Mouse (Mus musculus): ENCODE measurements around the gene Lin7c. TPM values are rescaled to one million over a fixed set of nuclear protein-coding genes. Genes with fewer than 3 reads are reported as not detected.

Gene Lin7c
- total and polyA plus RNA-seq, 2 experiments from 2014 or later: 28.1 to 28.2 TPM

GRCm38 (mm10) chr2:109942810-109943570, 52.3 kb downstream of the Lin7c start:
- Histone ChIP-seq H3K36me3 (replicated peaks; ENCODE audit: control insufficient read depth, insufficient read depth, low read length) (no peaks in the 10 kb centered on the region), H3K9me3 (replicated peaks; ENCODE audit: control insufficient read depth, low read length) (no peaks in the 10 kb centered on the region), H3K27ac (ENCODE audit: low read depth) (no peak overlapping the region), H3K4me2 (ENCODE audit: low read depth, low read length) (no peak overlapping the region), H3K9ac (replicated peaks; ENCODE audit: low read depth, low read length) (no peak overlapping the region), H3K4me1 (ENCODE audit: control insufficient read depth, insufficient read depth) (peaks cover 31% of the 10 kb centered on the region), H3K4me3 (ENCODE audit: low read depth, low read length) (no peak overlapping the region), H3K27me3 (ENCODE audit: control insufficient read depth, insufficient read depth, low read length) (no peaks in the 10 kb centered on the region)
- ATAC-seq (ENCODE audit: insufficient read depth, low read depth) (no peak), DNase-seq (ENCODE audit: low spot score) (no peak)
- 87% methylated on average over 8 of the region's 8 CpGs for WGBS
- no peak for TF ChIP-seq EP300 (IDR thresholded peaks at IDR 0.05; ENCODE audit: low read depth)
- no peak for TF ChIP-seq CTCF (IDR thresholded peaks at IDR 0.05; ENCODE audit: low read depth)

- DNase-seq (ENCODE audit: low spot score): peak; percentile 84
- no peaks in the 10 kb centered on the region for H3K27me3 ChIP-seq (ENCODE audit: control insufficient read depth, insufficient read depth, low read length)
- 24% methylated on average over 9 of the region's 9 CpGs for WGBS
- H3K4me2 ChIP-seq (ENCODE audit: low read depth, low read length): peak overlapping the region; percentile 27; the same call in 1 of the 2 replicates
- 0 out of 2 replicates have a peak, but pooled peaks have one; percentile 84 for TF ChIP-seq EP300 (IDR thresholded peaks at IDR 0.05; ENCODE audit: low read depth)
- no peak for TF ChIP-seq CTCF (IDR thresholded peaks at IDR 0.05; ENCODE audit: low read depth)
- H3K4me1 ChIP-seq (ENCODE audit: control insufficient read depth, insufficient read depth): peaks cover 31% of the 10 kb centered on the region
- no peaks in the 10 kb centered on the region for H3K36me3 ChIP-seq (replicated peaks; ENCODE audit: control insufficient read depth, insufficient read depth, low read length)
- no peaks in the 10 kb centered on the region for H3K9me3 ChIP-seq (replicated peaks; ENCODE audit: control insufficient read depth, low read length)
- no peak overlapping the region for H3K4me3 ChIP-seq (ENCODE audit: low read depth, low read length)
- no peak overlapping the region for H3K9ac ChIP-seq (replicated peaks; ENCODE audit: low read depth, low read length)
- peak; percentile 93 for ATAC-seq (ENCODE audit: insufficient read depth, low read depth)
- peak overlapping the region; percentile 79 for H3K27ac ChIP-seq (ENCODE audit: low read depth)
Observed at GRCm38 (mm10) chr2:109944995-109945394, 54.3 kb downstream of the Lin7c start.

GRCm38 (mm10) chr2:109945532-109945931, 54.9 kb downstream of the Lin7c start:
- 57% methylated on average over 4 of the region's 4 CpGs for WGBS
- Histone ChIP-seq H3K36me3 (replicated peaks; ENCODE audit: control insufficient read depth, insufficient read depth, low read length) (no peaks in the 10 kb centered on the region), H3K27me3 (ENCODE audit: control insufficient read depth, insufficient read depth, low read length) (no peaks in the 10 kb centered on the region), H3K9ac (replicated peaks; ENCODE audit: low read depth, low read length) (no peak overlapping the region), H3K4me2 (ENCODE audit: low read depth, low read length) (peak overlapping the region; percentile 8; the same call in 1 of the 2 replicates), H3K4me3 (ENCODE audit: low read depth, low read length) (no peak overlapping the region), H3K4me1 (ENCODE audit: control insufficient read depth, insufficient read depth) (peaks cover 33% of the 10 kb centered on the region), H3K9me3 (replicated peaks; ENCODE audit: control insufficient read depth, low read length) (no peaks in the 10 kb centered on the region), H3K27ac (ENCODE audit: low read depth) (peak overlapping the region; percentile 79)
- no peak for DNase-seq (ENCODE audit: low spot score)
- TF ChIP-seq EP300 (IDR thresholded peaks at IDR 0.05; ENCODE audit: low read depth) (no peak), CTCF (IDR thresholded peaks at IDR 0.05; ENCODE audit: low read depth) (no peak)
- no peak; the same call in 1 of the 2 replicates for ATAC-seq (ENCODE audit: insufficient read depth, low read depth)

- ATAC-seq (ENCODE audit: insufficient read depth, low read depth) (no peak), DNase-seq (ENCODE audit: low spot score) (no peak)
- H3K27me3 ChIP-seq (ENCODE audit: control insufficient read depth, insufficient read depth, low read length): no peaks in the 10 kb centered on the region
- H3K9me3 ChIP-seq (replicated peaks; ENCODE audit: control insufficient read depth, low read length): no peaks in the 10 kb centered on the region
- H3K36me3 ChIP-seq (replicated peaks; ENCODE audit: control insufficient read depth, insufficient read depth, low read length): no peaks in the 10 kb centered on the region
- H3K27ac ChIP-seq (ENCODE audit: low read depth): no peak overlapping the region
- H3K4me1 ChIP-seq (ENCODE audit: control insufficient read depth, insufficient read depth): peaks cover 41% of the 10 kb centered on the region
- no peak overlapping the region for H3K4me3 ChIP-seq (ENCODE audit: low read depth, low read length)
- 67% methylated on average over 6 of the region's 6 CpGs for WGBS
- TF ChIP-seq EP300 (IDR thresholded peaks at IDR 0.05; ENCODE audit: low read depth): no peak
- TF ChIP-seq CTCF (IDR thresholded peaks at IDR 0.05; ENCODE audit: low read depth): no peak
- no peak overlapping the region for H3K9ac ChIP-seq (replicated peaks; ENCODE audit: low read depth, low read length)
- no peak overlapping the region for H3K4me2 ChIP-seq (ENCODE audit: low read depth, low read length)
Observed at GRCm38 (mm10) chr2:109946426-109946825, 55.8 kb downstream of the Lin7c start.

GRCm38 (mm10) chr2:109949519-109949918, 58.9 kb downstream of the Lin7c start:
- no peak overlapping the region for H3K4me3 ChIP-seq (ENCODE audit: low read depth, low read length)
- H3K9ac ChIP-seq (replicated peaks; ENCODE audit: low read depth, low read length): no peak overlapping the region
- H3K4me2 ChIP-seq (ENCODE audit: low read depth, low read length): no peak overlapping the region
- no peak for DNase-seq (ENCODE audit: low spot score)
- H3K9me3 ChIP-seq (replicated peaks; ENCODE audit: control insufficient read depth, low read length): no peaks in the 10 kb centered on the region
- H3K36me3 ChIP-seq (replicated peaks; ENCODE audit: control insufficient read depth, insufficient read depth, low read length): no peaks in the 10 kb centered on the region
- H3K27ac ChIP-seq (ENCODE audit: low read depth): no peak overlapping the region
- H3K4me1 ChIP-seq (ENCODE audit: control insufficient read depth, insufficient read depth): peaks cover 50% of the 10 kb centered on the region
- TF ChIP-seq CTCF (IDR thresholded peaks at IDR 0.05; ENCODE audit: low read depth) (no peak), EP300 (IDR thresholded peaks at IDR 0.05; ENCODE audit: low read depth) (no peak)
- ATAC-seq (ENCODE audit: insufficient read depth, low read depth): no peak
- no peaks in the 10 kb centered on the region for H3K27me3 ChIP-seq (ENCODE audit: control insufficient read depth, insufficient read depth, low read length)

Data from heart, postnatal 0 days (tissue).